Mouse (Mus musculus) spleen, adult 2 months (tissue): ENCODE results near the gene Gpr156.

Experiments
- CTCF ChIP-seq: fragments of 200-500 bp; IDR thresholded peaks from 2 replicates; pipeline ENCODE4 v1.5.1; 2011; ENCODE audit warnings: mild to moderate bottlenecking, inconsistent platforms; ENCODE audit not compliant: insufficient read depth, insufficient read length, insufficient replicate concordance; ENCODE audit errors: extremely low read depth
- POLR2A ChIP-seq: fragments of 200-500 bp; IDR thresholded peaks from 2 replicates; pipeline ENCODE4 v1.6.1; 2011; ENCODE audit warnings: low read depth, low read length, inconsistent platforms

DNA sequence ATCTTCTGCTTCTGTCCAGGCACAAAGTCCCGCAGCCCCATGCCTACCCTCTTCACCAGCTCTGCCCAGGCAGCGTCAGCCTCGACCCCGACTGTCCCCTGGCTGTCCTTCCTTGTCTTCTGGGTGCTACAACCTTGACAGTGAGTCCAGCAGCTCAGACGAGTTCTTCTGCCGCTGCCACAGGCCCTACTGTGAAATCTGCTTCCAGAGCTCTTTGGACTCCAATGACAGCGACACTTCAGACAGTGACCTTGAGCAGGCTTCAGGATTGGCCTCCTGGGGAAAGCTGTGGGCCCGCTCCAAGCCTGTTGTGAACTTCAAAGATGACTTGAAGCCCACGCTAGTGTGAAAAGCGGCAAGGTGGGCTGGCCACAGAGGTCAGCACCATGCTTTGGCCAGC lies 89.2 kb downstream of the Gpr156 start:
- TF ChIP-seq CTCF = no peak
- TF ChIP-seq POLR2A = no peak
